Mouse (Mus musculus) MEL (cell line): ENCODE data around the gene Zfp182. TPM values are rescaled to one million over a fixed set of nuclear protein-coding genes. Genes with fewer than 3 reads are reported as not detected.

Experiments
- DNase-seq: peaks from one replicate; pipeline ENCODE4 v3.0.0; 2011; ENCODE audit warnings: low read depth, low spot score
- H3K27ac ChIP-seq: 2 replicates; pipeline ENCODE4 v1.5.1; 2012; ENCODE audit warnings: low read depth, mild to moderate bottlenecking, control low read depth, low read length, moderate library complexity; ENCODE audit not compliant: control insufficient read depth
- H3K27me3 ChIP-seq, 2 experiments: fragments of 150-350 bp in 1 of 2; sonication (generic) in 1 of 2; 2 replicates each; pipeline ENCODE4 v1.6.1; 2012; ENCODE audit warnings: low read length in 2 of 2, mild to moderate bottlenecking in 2 of 2, improper control_type of control experiment in 1 of 2, moderate library complexity in 1 of 2; ENCODE audit not compliant: insufficient read depth in 2 of 2, control insufficient read depth in 1 of 2
- H3K36me3 ChIP-seq, 2 experiments: 2 replicates each; pipeline ENCODE4 v1.6.1; 2012 to 2014; ENCODE audit warnings: low read length in 2 of 2, improper control_type of control experiment in 1 of 2, inconsistent platforms in 1 of 2, mild to moderate bottlenecking in 1 of 2; ENCODE audit not compliant: insufficient read depth in 2 of 2, control insufficient read depth in 1 of 2
- H3K4me1 ChIP-seq, 2 experiments: fragments of 150-350 bp in 1 of 2; sonication (generic) in 1 of 2; 2 replicates each; pipeline ENCODE4 v1.6.1; 2012; ENCODE audit warnings: low read length in 2 of 2, improper control_type of control experiment in 1 of 2, mild to moderate bottlenecking in 1 of 2; ENCODE audit not compliant: insufficient read depth in 2 of 2, control insufficient read depth in 1 of 2
- H3K4me3 ChIP-seq, 2 experiments: fragments of 150-350 bp in 1 of 2; sonication (generic) in 1 of 2; 2 replicates each; pipeline ENCODE4 v1.5.1; 2012; ENCODE audit warnings: low read depth in 2 of 2, low read length in 2 of 2, mild to moderate bottlenecking in 2 of 2, moderate library complexity in 2 of 2, control low read depth in 1 of 2, improper control_type of control experiment in 1 of 2; ENCODE audit not compliant: control insufficient read depth in 1 of 2, insufficient read depth in 1 of 2
- H3K79me2 ChIP-seq: 2 replicates; pipeline ENCODE4 v1.6.1; 2012; ENCODE audit warnings: mild to moderate bottlenecking, low read length, moderate library complexity; ENCODE audit not compliant: control insufficient read depth, poor library complexity, insufficient read depth
- H3K9ac ChIP-seq: 2 replicates; pipeline ENCODE4 v1.6.1; 2012; ENCODE audit warnings: low read depth, mild to moderate bottlenecking, control low read depth, low read length, moderate library complexity; ENCODE audit not compliant: control insufficient read depth, poor library complexity, severe bottlenecking
- H3K9me3 ChIP-seq: fragments of 150-350 bp; sonication (generic); replicated peaks from 2 replicates; pipeline ENCODE4 v1.6.1; 2012; ENCODE audit warnings: mild to moderate bottlenecking, low read length, improper control_type of control experiment, moderate library complexity; ENCODE audit not compliant: insufficient read depth
- BHLHE40 ChIP-seq: IDR thresholded peaks from 2 replicates; pipeline ENCODE4 v1.6.1; 2012; ENCODE audit warnings: low read depth, mild to moderate bottlenecking, inconsistent platforms, low read length, improper control_type of control experiment, borderline replicate concordance
- CHD1 ChIP-seq: IDR thresholded peaks from 2 replicates; pipeline ENCODE4 v1.6.1; 2012; ENCODE audit warnings: low read depth, mild to moderate bottlenecking, inconsistent platforms, low read length, improper control_type of control experiment
- CHD2 ChIP-seq: IDR thresholded peaks from 2 replicates; pipeline ENCODE4 v1.6.1; 2011; ENCODE audit warnings: low read length, improper control_type of control experiment
- CTCF ChIP-seq, 3 experiments: IDR thresholded peaks in 2 of 3; conservative IDR thresholded peaks in 1 of 3; 2 replicates each; pipeline ENCODE4 v1.5.1; 2011 to 2012; ENCODE audit warnings: low read length in 3 of 3, low read depth in 2 of 3, mild to moderate bottlenecking in 2 of 3, improper control_type of control experiment in 1 of 3, inconsistent platforms in 1 of 3, mixed read lengths in 1 of 3, moderate library complexity in 1 of 3; ENCODE audit not compliant: control insufficient read depth in 1 of 3, insufficient read depth in 1 of 3, poor library complexity in 1 of 3, severe bottlenecking in 1 of 3
- ELF1 ChIP-seq: IDR thresholded peaks from 2 replicates; pipeline ENCODE4 v1.6.1; 2014; ENCODE audit warnings: low read depth, mild to moderate bottlenecking, inconsistent platforms, low read length, improper control_type of control experiment, moderate library complexity
- EP300 ChIP-seq, 2 experiments: IDR thresholded peaks; 2 replicates each; pipeline ENCODE4 v1.6.1; 2011; ENCODE audit warnings: improper control_type of control experiment in 2 of 2, low read length in 2 of 2, low read depth in 1 of 2, mild to moderate bottlenecking in 1 of 2
- ETS1 ChIP-seq: IDR thresholded peaks from 2 replicates; pipeline ENCODE4 v1.6.1; 2012; ENCODE audit warnings: low read depth, mild to moderate bottlenecking, inconsistent platforms, low read length, improper control_type of control experiment, moderate library complexity
- GABPA ChIP-seq: IDR thresholded peaks from 2 replicates; pipeline ENCODE4 v1.6.1; 2012; ENCODE audit warnings: low read depth, mild to moderate bottlenecking, inconsistent platforms, low read length, improper control_type of control experiment, moderate library complexity
- GATA1 ChIP-seq: IDR thresholded peaks from 2 replicates; pipeline ENCODE4 v1.6.1; 2011; ENCODE audit warnings: low read depth, low read length, improper control_type of control experiment
- JUND ChIP-seq: IDR thresholded peaks from 2 replicates; pipeline ENCODE4 v1.6.1; 2011; ENCODE audit warnings: low read depth, mild to moderate bottlenecking, improper control_type of control experiment, low read length
- MAFK ChIP-seq: IDR thresholded peaks from 2 replicates; pipeline ENCODE4 v1.6.1; 2011; ENCODE audit warnings: low read depth, mild to moderate bottlenecking, low read length, improper control_type of control experiment, borderline replicate concordance
- MAX ChIP-seq: IDR thresholded peaks from 2 replicates; pipeline ENCODE4 v1.6.1; 2011; ENCODE audit warnings: low read length, improper control_type of control experiment
- MAZ ChIP-seq: IDR thresholded peaks from 2 replicates; pipeline ENCODE4 v1.6.1; 2012; ENCODE audit warnings: low read depth, mild to moderate bottlenecking, inconsistent platforms, low read length, improper control_type of control experiment
- MEF2A ChIP-seq: IDR thresholded peaks from 2 replicates; pipeline ENCODE4 v1.6.1; 2014; ENCODE audit warnings: low read depth, mild to moderate bottlenecking, inconsistent platforms, low read length, improper control_type of control experiment; ENCODE audit not compliant: poor library complexity, insufficient replicate concordance, severe bottlenecking; ENCODE audit errors: extremely low read depth
- MXI1 ChIP-seq: IDR thresholded peaks from 2 replicates; pipeline ENCODE4 v1.6.1; 2011; ENCODE audit warnings: mild to moderate bottlenecking, low read depth, low read length, improper control_type of control experiment
- MYC ChIP-seq: IDR thresholded peaks from 2 replicates; pipeline ENCODE4 v1.6.1; 2011; ENCODE audit warnings: low read depth, mild to moderate bottlenecking, low read length, improper control_type of control experiment, moderate library complexity
- NELFE ChIP-seq: IDR thresholded peaks from 2 replicates; pipeline ENCODE4 v1.6.1; 2011; ENCODE audit warnings: low read depth, low read length, improper control_type of control experiment
- NRF1 ChIP-seq: IDR thresholded peaks from 2 replicates; pipeline ENCODE4 v1.6.1; 2014; ENCODE audit warnings: low read depth, mild to moderate bottlenecking, inconsistent platforms, low read length, improper control_type of control experiment, moderate library complexity; ENCODE audit not compliant: poor library complexity, insufficient read depth, severe bottlenecking
- POLR2A ChIP-seq, 2 experiments: IDR thresholded peaks; 2 replicates each; pipeline ENCODE4 v1.6.1; 2011 to 2012; ENCODE audit warnings: low read length in 2 of 2, mild to moderate bottlenecking in 2 of 2, control low read depth in 1 of 2, improper control_type of control experiment in 1 of 2, low read depth in 1 of 2, moderate library complexity in 1 of 2; ENCODE audit not compliant: control insufficient read depth in 1 of 2, insufficient read depth in 1 of 2, poor library complexity in 1 of 2
- POLR2AphosphoS2 ChIP-seq: IDR thresholded peaks from 2 replicates; pipeline ENCODE4 v1.6.1; 2011; ENCODE audit warnings: low read length, improper control_type of control experiment
- POLR2AphosphoS5 ChIP-seq: IDR thresholded peaks from 2 replicates; pipeline ENCODE4 v1.6.1; 2012; ENCODE audit warnings: low read depth, borderline replicate concordance, mild to moderate bottlenecking, inconsistent platforms, low read length, moderate library complexity, mixed read lengths
- RAD21 ChIP-seq: IDR thresholded peaks from 2 replicates; pipeline ENCODE4 v1.6.1; 2011; ENCODE audit warnings: mild to moderate bottlenecking, low read depth, low read length, improper control_type of control experiment
- RCOR1 ChIP-seq: IDR thresholded peaks from 2 replicates; pipeline ENCODE4 v1.6.1; 2012; ENCODE audit warnings: low read depth, mild to moderate bottlenecking, inconsistent platforms, low read length, improper control_type of control experiment
- SIN3A ChIP-seq: IDR thresholded peaks from 2 replicates; pipeline ENCODE4 v1.6.1; 2012; ENCODE audit warnings: low read length, improper control_type of control experiment, inconsistent platforms
- SMC3 ChIP-seq: IDR thresholded peaks from 2 replicates; pipeline ENCODE4 v1.6.1; 2011; ENCODE audit warnings: low read depth, low read length, improper control_type of control experiment
- TAL1 ChIP-seq: IDR thresholded peaks from 2 replicates; pipeline ENCODE4 v1.6.1; 2012; ENCODE audit warnings: mild to moderate bottlenecking, inconsistent platforms, low read length, moderate library complexity, mixed read lengths
- TBP ChIP-seq: IDR thresholded peaks from 2 replicates; pipeline ENCODE4 v1.8.0; 2011; ENCODE audit warnings: low read depth, low read length, improper control_type of control experiment
- TCF12 ChIP-seq: IDR thresholded peaks from 2 replicates; pipeline ENCODE4 v1.6.1; 2014; ENCODE audit warnings: low read depth, mild to moderate bottlenecking, inconsistent platforms, low read length, improper control_type of control experiment, moderate library complexity
- UBTF ChIP-seq: IDR thresholded peaks from 2 replicates; pipeline ENCODE4 v1.6.1; 2012; ENCODE audit warnings: low read depth, mild to moderate bottlenecking, inconsistent platforms, low read length, improper control_type of control experiment, moderate library complexity, borderline replicate concordance; ENCODE audit not compliant: insufficient read depth
- USF2 ChIP-seq, 2 experiments: IDR thresholded peaks; 2 replicates each; pipeline ENCODE4 v1.6.1; 2011 to 2012; ENCODE audit warnings: improper control_type of control experiment in 2 of 2, low read length in 2 of 2, borderline replicate concordance in 1 of 2, inconsistent platforms in 1 of 2, low read depth in 1 of 2, mild to moderate bottlenecking in 1 of 2; ENCODE audit not compliant: insufficient read depth in 1 of 2
- ZC3H11A ChIP-seq: IDR thresholded peaks from 2 replicates; pipeline ENCODE4 v1.6.1; 2012; ENCODE audit warnings: low read depth, mild to moderate bottlenecking, inconsistent platforms, low read length, improper control_type of control experiment
- ZKSCAN1 ChIP-seq: IDR thresholded peaks from 2 replicates; pipeline ENCODE4 v1.6.1; 2012; ENCODE audit warnings: low read depth, mild to moderate bottlenecking, inconsistent platforms, low read length, improper control_type of control experiment, moderate library complexity
- ZMIZ1 ChIP-seq: IDR thresholded peaks from 2 replicates; pipeline ENCODE4 v1.6.1; 2012; ENCODE audit warnings: low read depth, mild to moderate bottlenecking, inconsistent platforms, low read length, improper control_type of control experiment, moderate library complexity
- ZNF384 ChIP-seq: IDR thresholded peaks from 2 replicates; pipeline ENCODE4 v1.6.1; 2012; ENCODE audit warnings: low read depth, mild to moderate bottlenecking, inconsistent platforms, low read length, improper control_type of control experiment
- polyA plus RNA-seq, 2 experiments: library from polyadenylated mRNA; stranded (reverse) in 1 of 2; unstranded in 1 of 2; fragments of >175 nt in 1 of 2; fragments of >200 nt in 1 of 2; gene quantifications; 2 replicates each; pipeline versions ENCODE4 v1.2.1 to v1.2.4; 2012; ENCODE audit warnings: low replicate concordance in 2 of 2, low read depth in 1 of 2; ENCODE audit not compliant: insufficient read length in 2 of 2, insufficient read depth in 1 of 2, missing spikeins in 1 of 2
- total RNA-seq: library from RNA; depleted of rRNA; stranded (reverse); fragments of 300-350 nt; gene quantifications from 2 replicates; pipeline ENCODE4 v1.2.3, GENCODE M21; 2012; rRNA removed

Zfp182 gene
- total RNA-seq (5.1 and 5.7 TPM in 2 replicates), polyA plus RNA-seq (1 to 10 TPM in 1 of 2 experiments, not detected in 1; 4.5 TPM)

DNA sequence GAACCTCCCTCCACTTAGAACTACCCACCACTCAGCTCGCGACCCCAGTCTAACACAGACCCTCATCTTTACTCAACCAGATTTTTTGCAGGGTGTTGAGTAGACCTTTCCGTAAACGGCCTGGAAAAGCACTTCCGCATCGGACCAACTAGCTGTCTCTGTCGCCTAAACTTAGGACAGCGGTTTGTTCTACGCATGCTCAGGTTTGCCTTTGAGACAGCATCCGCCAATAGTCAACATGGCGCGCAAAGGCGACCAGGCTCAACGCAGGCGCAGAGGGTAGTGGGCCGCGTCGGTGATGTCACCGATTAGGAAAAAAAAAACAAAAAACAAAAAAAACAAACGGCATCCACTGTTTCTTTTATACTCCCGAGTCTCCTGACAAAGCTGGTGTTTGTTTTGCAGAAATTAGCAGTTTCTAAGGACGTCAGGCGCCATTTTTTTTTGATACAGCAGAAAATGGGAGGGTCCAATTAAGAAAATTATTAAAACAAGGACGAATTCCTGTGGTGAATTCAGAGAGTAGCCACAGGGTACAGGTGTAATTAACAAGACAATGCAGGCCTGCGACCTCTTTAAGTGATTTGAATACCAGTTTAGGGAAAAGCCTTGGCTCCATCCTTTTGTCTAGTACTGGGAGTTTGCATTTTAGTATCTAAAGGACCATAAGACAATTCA, at the start of gene Zfp182:
Gene Zfp182, minus strand, starts transcription at position 451 of the 678 bp plus-strand sequence.
- Histone ChIP-seq H3K36me3 (peaks cover 0 to 9% of the 10 kb centered on the region in 2 experiments), H3K9ac (peak within 1 kb of the TSS; percentile 73), H3K4me1 (peaks cover 2 to 4% of the 10 kb centered on the region in 2 experiments; a peak in 1 of 4 replicates), H3K27me3 (no peaks in the 10 kb centered on the region; a peak in 1 of 4 replicates), H3K27ac (peak within 1 kb of the TSS; percentile 67), H3K4me3 (peak within 1 kb of the TSS; percentile 95 to 97), H3K79me2 (peaks cover 5% of the 10 kb centered on the region), H3K9me3 (no peaks in the 10 kb centered on the region)
- DNase-seq, result peak; percentile 96
- peak; percentile 67; the same call in 1 of the 2 replicates for TF ChIP-seq ZMIZ1
- TF ChIP-seq ZKSCAN1, result 0 out of 2 replicates have a peak, but pooled peaks have one; percentile 20
- peak; percentile 95 for TF ChIP-seq SIN3A
- TF ChIP-seq CHD2, result no peak
- peak; percentile 72 for TF ChIP-seq NELFE
- TF ChIP-seq MYC, result 0 out of 2 replicates have a peak, but pooled peaks have one; percentile 20
- no peak for TF ChIP-seq POLR2AphosphoS5
- no peak for TF ChIP-seq JUND
- 0 out of 4 replicates have a peak, but pooled peaks of 1 of the 2 experiments have one; percentile 5 for TF ChIP-seq EP300 (IDR thresholded peaks at IDR 0.05; ENCODE audit: low read depth in 1 of 2, low read length in 2 of 2)
- no peak for TF ChIP-seq GABPA
- peak; percentile 67 for TF ChIP-seq TCF12
- no peak for TF ChIP-seq SMC3
- no peak for TF ChIP-seq ZC3H11A
- peak; percentile 95 for TF ChIP-seq NRF1
- TF ChIP-seq MAZ, result no peak; the same call in 1 of the 2 replicates
- TF ChIP-seq POLR2AphosphoS2, result peak; percentile 77; the same call in 1 of the 2 replicates
- TF ChIP-seq MEF2A, result no peak
- TF ChIP-seq CTCF (IDR thresholded peaks at IDR 0.05 in 2 of 3, conservative IDR thresholded peaks at IDR 0.05 in 1 of 3; ENCODE audit: control insufficient read depth in 1 of 3, insufficient read depth in 1 of 3, low read depth in 2 of 3, low read length in 3 of 3, poor library complexity in 1 of 3, severe bottlenecking in 1 of 3), result no peak
- TF ChIP-seq TAL1, result no peak
- TF ChIP-seq MAX, result no peak
- no peak for TF ChIP-seq USF2 (IDR thresholded peaks at IDR 0.05; ENCODE audit: borderline replicate concordance in 1 of 2, insufficient read depth in 1 of 2, low read depth in 1 of 2, low read length in 2 of 2)
- TF ChIP-seq RAD21, result no peak
- peak; percentile 95 for TF ChIP-seq ZNF384
- TF ChIP-seq ELF1, result peak; percentile 100
- TF ChIP-seq MAFK, result 0 out of 2 replicates have a peak, but pooled peaks have one; percentile 34
- peak; percentile 46 to 79; a peak in 3 of 4 replicates for TF ChIP-seq POLR2A (IDR thresholded peaks at IDR 0.05; ENCODE audit: control insufficient read depth in 1 of 2, insufficient read depth in 1 of 2, low read depth in 1 of 2, low read length in 2 of 2, poor library complexity in 1 of 2)
- peak; percentile 51; the same call in 1 of the 2 replicates for TF ChIP-seq MXI1
- peak; percentile 21; the same call in 1 of the 2 replicates for TF ChIP-seq GATA1
- TF ChIP-seq UBTF, result no peak
- TF ChIP-seq BHLHE40, result no peak
- TF ChIP-seq RCOR1, result no peak
- peak; percentile 50; the same call in 1 of the 2 replicates for TF ChIP-seq ETS1
- TF ChIP-seq CHD1, result peak; percentile 91; the same call in 1 of the 2 replicates
- peak; percentile 83 for TF ChIP-seq TBP
